Mouse (Mus musculus) CH12.LX (cell line): ENCODE results near the gene Adamtsl1.

Source experiments
- CHD1 ChIP-seq: IDR thresholded peaks from 2 replicates; pipeline ENCODE4 v1.6.1; 2012; ENCODE audit warnings: low read depth, low read length, improper control_type of control experiment, inconsistent platforms
- USF2 ChIP-seq: conservative IDR thresholded peaks from 2 replicates; pipeline ENCODE4 v1.6.1; 2011; ENCODE audit warnings: low read depth, low read length, improper control_type of control experiment

DNA sequence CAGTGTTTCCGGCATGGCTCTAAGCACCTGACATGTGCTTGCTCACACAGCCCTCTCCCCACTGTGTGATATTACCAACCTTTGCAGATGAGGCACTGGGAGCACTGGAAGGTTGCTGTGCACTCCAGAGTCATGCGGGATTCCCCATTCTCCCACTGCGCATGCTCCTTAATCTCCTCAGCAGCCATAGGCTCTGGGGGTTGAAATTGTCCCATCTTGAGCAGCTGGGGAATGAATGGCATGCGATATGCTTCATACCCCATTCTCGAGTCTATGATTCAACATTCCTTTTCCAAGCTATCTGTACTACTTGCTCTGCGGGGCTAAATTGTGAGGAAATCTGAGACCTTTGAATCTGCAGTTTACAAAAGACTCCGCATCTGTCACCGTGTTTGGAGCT lies 812.7 kb downstream of the Adamtsl1 start:
- no peak for TF ChIP-seq USF2
- no peak for TF ChIP-seq CHD1
